Mouse (Mus musculus): Measurements from ENCODE around the gene Sept9. TPM values are rescaled to one million over a fixed set of nuclear protein-coding genes. Genes with fewer than 3 reads are reported as not detected.

Gene Sept9
- polyA plus RNA-seq, 1 experiment from 2014 or later: 182 TPM

DNA sequence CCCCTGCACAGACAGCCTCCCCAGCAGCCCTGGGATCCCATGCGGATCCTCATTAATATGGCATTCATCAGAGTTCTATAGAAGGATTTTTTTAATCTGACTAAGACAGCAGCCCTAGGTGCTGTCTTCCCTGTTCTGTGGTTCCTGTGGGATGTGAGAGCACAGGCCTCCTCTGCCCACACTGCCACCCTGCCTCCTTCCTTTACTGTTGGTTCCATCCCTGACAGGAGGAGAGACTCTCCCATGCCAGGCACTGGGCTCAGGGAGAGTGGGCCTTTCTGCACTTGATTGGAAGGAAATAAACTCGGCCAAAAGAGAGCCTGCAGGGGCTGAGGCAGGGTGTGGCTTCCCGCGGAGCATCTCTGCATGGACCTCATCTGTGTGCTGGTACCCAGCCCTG is 174.4 kb downstream of the Sept9 start:
- no peaks in the 10 kb centered on the region for H3K9me3 ChIP-seq (replicated peaks; ENCODE audit: control insufficient read depth, low read length)
- 34% methylated on average over 4 of the region's 4 CpGs for WGBS

GRCm38 (mm10) chr11:117374288-117374687 is 174.8 kb downstream of the Sept9 start:
- ATAC-seq (replicated peaks; ENCODE audit: insufficient number of reproducible peaks, low FRiP score, low TSS enrichment, low read depth): no peak

More for the DNA sequence above, 174.4 kb downstream of the Sept9 start:
- Histone ChIP-seq H3K27me3 (ENCODE audit: control insufficient read depth, insufficient read depth, low read length) (no peaks in the 10 kb centered on the region), H3K4me3 (ENCODE audit: low read depth, low read length) (no peak overlapping the region), H3K27ac (replicated peaks; ENCODE audit: low read depth, low read length) (no peak overlapping the region), H3K9ac (replicated peaks; ENCODE audit: low read length) (no peak overlapping the region), H3K36me3 (replicated peaks; ENCODE audit: control insufficient read depth, insufficient read depth, low read depth, low read length) (no peaks in the 10 kb centered on the region), H3K4me1 (ENCODE audit: control insufficient read depth, insufficient read depth, low read length) (peaks cover 2% of the 10 kb centered on the region), H3K4me2 (ENCODE audit: low read depth, low read length) (no peak overlapping the region)
- ATAC-seq (replicated peaks; ENCODE audit: insufficient number of reproducible peaks, low FRiP score, low TSS enrichment, low read depth): no peak
- DNase-seq (ENCODE audit: low spot score): no peak

GRCm38 (mm10) chr11:117379774-117380173 is 180.3 kb downstream of the Sept9 start:
- Histone ChIP-seq H3K27ac (replicated peaks; ENCODE audit: low read depth, low read length) (no peak overlapping the region), H3K4me2 (ENCODE audit: low read depth, low read length) (no peak overlapping the region), H3K36me3 (replicated peaks; ENCODE audit: control insufficient read depth, insufficient read depth, low read depth, low read length) (no peaks in the 10 kb centered on the region), H3K9me3 (replicated peaks; ENCODE audit: control insufficient read depth, low read length) (no peaks in the 10 kb centered on the region), H3K4me3 (ENCODE audit: low read depth, low read length) (no peak overlapping the region), H3K27me3 (ENCODE audit: control insufficient read depth, insufficient read depth, low read length) (no peaks in the 10 kb centered on the region), H3K9ac (replicated peaks; ENCODE audit: low read length) (no peak overlapping the region), H3K4me1 (ENCODE audit: control insufficient read depth, insufficient read depth, low read length) (no peaks in the 10 kb centered on the region)
- WGBS: 79% methylated on average over 5 of the region's 5 CpGs
- DNase-seq (ENCODE audit: low spot score) (no peak), ATAC-seq (replicated peaks; ENCODE audit: insufficient number of reproducible peaks, low FRiP score, low TSS enrichment, low read depth) (no peak)

More at GRCm38 (mm10) chr11:117374288-117374687, 174.8 kb downstream of the Sept9 start:
- Histone ChIP-seq H3K9me3 (replicated peaks; ENCODE audit: control insufficient read depth, low read length) (no peaks in the 10 kb centered on the region), H3K4me1 (ENCODE audit: control insufficient read depth, insufficient read depth, low read length) (peaks cover 2% of the 10 kb centered on the region), H3K4me3 (ENCODE audit: low read depth, low read length) (no peak overlapping the region), H3K36me3 (replicated peaks; ENCODE audit: control insufficient read depth, insufficient read depth, low read depth, low read length) (no peaks in the 10 kb centered on the region), H3K27ac (replicated peaks; ENCODE audit: low read depth, low read length) (no peak overlapping the region), H3K4me2 (ENCODE audit: low read depth, low read length) (no peak overlapping the region), H3K9ac (replicated peaks; ENCODE audit: low read length) (no peak overlapping the region), H3K27me3 (ENCODE audit: control insufficient read depth, insufficient read depth, low read length) (no peaks in the 10 kb centered on the region)
- DNase-seq (ENCODE audit: low spot score): no peak
- WGBS: 53% methylated on average over 7 of the region's 7 CpGs

DNA sequence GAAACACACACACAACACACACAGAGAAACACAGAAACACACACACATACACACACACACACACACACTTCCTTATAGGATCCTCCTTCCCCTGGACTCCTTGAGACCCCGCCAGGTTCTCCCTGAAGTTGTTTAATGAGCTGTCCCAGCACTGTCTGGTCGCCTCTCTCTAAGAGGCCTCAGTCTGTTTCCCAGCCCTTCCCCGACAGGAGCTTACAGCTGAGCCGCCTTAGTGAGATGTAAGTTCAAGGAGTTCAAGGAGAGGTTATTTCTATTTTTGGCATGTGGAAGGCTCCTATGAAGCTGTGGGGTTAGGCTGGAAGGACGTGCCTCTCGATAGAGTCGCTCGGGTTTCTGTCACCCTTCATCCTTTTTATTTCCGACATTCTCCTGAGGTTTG is 184.8 kb downstream of the Sept9 start:
- DNase-seq (ENCODE audit: low spot score): no peak
- no peak overlapping the region for H3K27ac ChIP-seq (replicated peaks; ENCODE audit: low read depth, low read length)
- no peaks in the 10 kb centered on the region for H3K36me3 ChIP-seq (replicated peaks; ENCODE audit: control insufficient read depth, insufficient read depth, low read depth, low read length)
- H3K4me3 ChIP-seq (ENCODE audit: low read depth, low read length): no peak overlapping the region
- no peaks in the 10 kb centered on the region for H3K27me3 ChIP-seq (ENCODE audit: control insufficient read depth, insufficient read depth, low read length)
- 33% methylated on average over 9 of the region's 9 CpGs for WGBS
- no peak overlapping the region for H3K4me2 ChIP-seq (ENCODE audit: low read depth, low read length)
- no peak for ATAC-seq (replicated peaks; ENCODE audit: insufficient number of reproducible peaks, low FRiP score, low TSS enrichment, low read depth)
- no peak overlapping the region for H3K9ac ChIP-seq (replicated peaks; ENCODE audit: low read length)
- H3K4me1 ChIP-seq (ENCODE audit: control insufficient read depth, insufficient read depth, low read length): peaks cover 3% of the 10 kb centered on the region
- H3K9me3 ChIP-seq (replicated peaks; ENCODE audit: control insufficient read depth, low read length): no peaks in the 10 kb centered on the region

DNA sequence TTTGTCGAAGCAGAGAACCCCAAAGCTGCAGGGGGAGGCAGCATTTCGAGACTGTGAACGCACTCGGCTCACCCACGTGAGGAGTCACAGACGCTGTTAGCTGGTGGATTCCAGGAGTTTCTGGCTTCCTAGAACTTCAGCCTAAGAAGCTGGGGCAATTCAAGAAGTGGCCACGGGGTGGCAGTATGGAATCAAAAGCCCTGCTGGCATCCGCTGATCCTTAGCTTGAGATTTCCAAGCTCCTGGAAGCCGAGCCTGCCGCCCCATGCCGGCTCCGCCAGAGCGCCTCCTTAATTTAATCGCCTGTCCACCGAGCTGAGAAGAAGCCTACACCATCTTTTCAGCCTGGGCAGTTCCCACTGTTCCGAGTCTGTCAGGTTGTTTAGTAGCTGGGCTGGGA is 185.4 kb downstream of the Sept9 start:
- Histone ChIP-seq H3K27ac (replicated peaks; ENCODE audit: low read depth, low read length) (no peak overlapping the region), H3K4me3 (ENCODE audit: low read depth, low read length) (no peak overlapping the region), H3K9me3 (replicated peaks; ENCODE audit: control insufficient read depth, low read length) (no peaks in the 10 kb centered on the region), H3K4me1 (ENCODE audit: control insufficient read depth, insufficient read depth, low read length) (peaks cover 3% of the 10 kb centered on the region), H3K27me3 (ENCODE audit: control insufficient read depth, insufficient read depth, low read length) (no peaks in the 10 kb centered on the region), H3K36me3 (replicated peaks; ENCODE audit: control insufficient read depth, insufficient read depth, low read depth, low read length) (no peaks in the 10 kb centered on the region), H3K9ac (replicated peaks; ENCODE audit: low read length) (no peak overlapping the region), H3K4me2 (ENCODE audit: low read depth, low read length) (no peak overlapping the region)
- DNase-seq (ENCODE audit: low spot score) (peak; percentile 98), ATAC-seq (replicated peaks; ENCODE audit: insufficient number of reproducible peaks, low FRiP score, low TSS enrichment, low read depth) (no peak; the same call in 1 of the 2 replicates)
- WGBS: 1% methylated on average over 16 of the region's 16 CpGs

- ATAC-seq (replicated peaks; ENCODE audit: insufficient number of reproducible peaks, low FRiP score, low TSS enrichment, low read depth): no peak
- Histone ChIP-seq H3K4me2 (ENCODE audit: low read depth, low read length) (no peak overlapping the region), H3K27me3 (ENCODE audit: control insufficient read depth, insufficient read depth, low read length) (no peaks in the 10 kb centered on the region)
These were observed 186.1 kb downstream of the Sept9 start for GRCm38 (mm10) chr11:117385331-117386103.

DNA sequence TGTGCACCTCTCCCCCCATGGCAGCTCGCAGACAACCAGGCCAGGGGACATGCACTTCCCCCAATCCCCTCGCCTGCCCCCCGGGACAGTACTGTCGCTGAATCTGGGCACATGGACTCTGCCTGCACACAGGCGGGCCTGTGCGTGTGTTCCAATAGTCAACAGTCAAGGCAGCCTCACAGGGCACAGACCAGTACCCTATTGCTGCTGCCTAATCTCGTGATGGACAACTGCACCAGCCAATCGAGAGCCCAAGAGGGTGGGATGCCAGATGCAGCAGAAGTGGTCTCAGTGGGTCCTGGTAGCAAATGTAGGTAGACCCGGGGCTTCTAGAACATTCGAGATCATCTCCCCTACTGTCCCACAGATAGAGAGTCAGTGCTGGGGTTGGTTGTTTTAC is 187.8 kb downstream of the Sept9 start:
- Histone ChIP-seq H3K27ac (replicated peaks; ENCODE audit: low read depth, low read length) (no peak overlapping the region), H3K9me3 (replicated peaks; ENCODE audit: control insufficient read depth, low read length) (no peaks in the 10 kb centered on the region), H3K27me3 (ENCODE audit: control insufficient read depth, insufficient read depth, low read length) (no peaks in the 10 kb centered on the region), H3K4me2 (ENCODE audit: low read depth, low read length) (no peak overlapping the region), H3K4me3 (ENCODE audit: low read depth, low read length) (no peak overlapping the region), H3K36me3 (replicated peaks; ENCODE audit: control insufficient read depth, insufficient read depth, low read depth, low read length) (no peaks in the 10 kb centered on the region), H3K4me1 (ENCODE audit: control insufficient read depth, insufficient read depth, low read length) (peaks cover 3% of the 10 kb centered on the region), H3K9ac (replicated peaks; ENCODE audit: low read length) (no peak overlapping the region)
- ATAC-seq (replicated peaks; ENCODE audit: insufficient number of reproducible peaks, low FRiP score, low TSS enrichment, low read depth): 0 out of 2 replicates have a peak, but pooled peaks have one; percentile 31
- no peak for DNase-seq (ENCODE audit: low spot score)
- 75% methylated on average over 10 of the region's 10 CpGs for WGBS

More at GRCm38 (mm10) chr11:117385331-117386103, 186.1 kb downstream of the Sept9 start:
- H3K27ac ChIP-seq (replicated peaks; ENCODE audit: low read depth, low read length): no peak overlapping the region
- WGBS: 55% methylated on average over 15 of the region's 15 CpGs
- no peak overlapping the region for H3K4me3 ChIP-seq (ENCODE audit: low read depth, low read length)
- H3K36me3 ChIP-seq (replicated peaks; ENCODE audit: control insufficient read depth, insufficient read depth, low read depth, low read length): no peaks in the 10 kb centered on the region
- no peak for DNase-seq (ENCODE audit: low spot score)
- peaks cover 3% of the 10 kb centered on the region for H3K4me1 ChIP-seq (ENCODE audit: control insufficient read depth, insufficient read depth, low read length)
- no peaks in the 10 kb centered on the region for H3K9me3 ChIP-seq (replicated peaks; ENCODE audit: control insufficient read depth, low read length)
- H3K9ac ChIP-seq (replicated peaks; ENCODE audit: low read length): no peak overlapping the region

GRCm38 (mm10) chr11:117390001-117390402 is 190.5 kb downstream of the Sept9 start:
- no peak for ATAC-seq (replicated peaks; ENCODE audit: insufficient number of reproducible peaks, low FRiP score, low TSS enrichment, low read depth)
- Histone ChIP-seq H3K4me1 (ENCODE audit: control insufficient read depth, insufficient read depth, low read length) (peaks cover 3% of the 10 kb centered on the region), H3K27me3 (ENCODE audit: control insufficient read depth, insufficient read depth, low read length) (no peaks in the 10 kb centered on the region; the same call in 1 of the 2 replicates), H3K36me3 (replicated peaks; ENCODE audit: control insufficient read depth, insufficient read depth, low read depth, low read length) (no peaks in the 10 kb centered on the region), H3K9ac (replicated peaks; ENCODE audit: low read length) (no peak overlapping the region), H3K4me3 (ENCODE audit: low read depth, low read length) (no peak overlapping the region), H3K9me3 (replicated peaks; ENCODE audit: control insufficient read depth, low read length) (no peaks in the 10 kb centered on the region), H3K4me2 (ENCODE audit: low read depth, low read length) (no peak overlapping the region), H3K27ac (replicated peaks; ENCODE audit: low read depth, low read length) (no peak overlapping the region)
- DNase-seq (ENCODE audit: low spot score): peak; percentile 68
- 27% methylated on average over 12 of the region's 12 CpGs for WGBS

All from embryonic facial prominence, embryonic 11.5 days (tissue).